Mouse (Mus musculus) heart, embryonic 12.5 days (tissue): ENCODE measurements around the gene Sag. TPM values are rescaled to one million over a fixed set of nuclear protein-coding genes. Genes with fewer than 3 reads are reported as not detected.
A peak's percentile ranks its signal among the peaks of the same experiment; 100 is the strongest.

Experiments used
- ATAC-seq: fragments of 200-750 bp; cut with Nextera tagmentation; 2 replicates; pipeline ENCODE4 v1.8.0; 2017; ENCODE audit warnings: moderate TSS enrichment, moderate library complexity; ENCODE audit not compliant: insufficient number of reproducible peaks, low FRiP score
- H3K27ac ChIP-seq: fragments of 300-500 bp; sonication (generic); 2 replicates; pipeline ENCODE4 v1.5.1; 2016; ENCODE audit warnings: mild to moderate bottlenecking, moderate library complexity; ENCODE audit not compliant: poor library complexity, severe bottlenecking
- H3K27me3 ChIP-seq: fragments of 300-500 bp; sonication (generic); replicated peaks from 2 replicates; pipeline ENCODE4 v1.6.1; 2016; ENCODE audit warnings: mild to moderate bottlenecking, moderate library complexity
- H3K36me3 ChIP-seq: fragments of 300-500 bp; sonication (generic); 2 replicates; pipeline ENCODE4 v1.6.1; 2016; ENCODE audit warnings: mild to moderate bottlenecking, moderate library complexity
- H3K4me1 ChIP-seq: fragments of 300-500 bp; sonication (generic); replicated peaks from 2 replicates; pipeline ENCODE4 v1.6.1; 2016; ENCODE audit warnings: mild to moderate bottlenecking
- H3K4me2 ChIP-seq: fragments of 300-500 bp; sonication (generic); 2 replicates; pipeline ENCODE4 v1.6.1; 2016; ENCODE audit warnings: mild to moderate bottlenecking, moderate library complexity
- H3K4me3 ChIP-seq: fragments of 300-500 bp; sonication (generic); 2 replicates; pipeline ENCODE4 v1.5.1; 2016; ENCODE audit warnings: mild to moderate bottlenecking
- H3K9ac ChIP-seq: fragments of 300-500 bp; sonication (generic); 2 replicates; pipeline ENCODE4 v1.6.1; 2016; ENCODE audit warnings: mild to moderate bottlenecking, moderate library complexity
- H3K9me3 ChIP-seq: fragments of 300-500 bp; sonication (generic); replicated peaks from 2 replicates; pipeline ENCODE4 v1.6.1; 2016; ENCODE audit warnings: mild to moderate bottlenecking, moderate library complexity
- WGBS: fragments of 180-500 bp; shearing (Covaris S2); methylation state at CpG from one replicate; pipeline ENCODE4 v1.1.7; 2016; 5-methylcytosine and 5-hydroxymethylcytosine counted together
- polyA plus RNA-seq: library from polyadenylated mRNA; unstranded; fragments of >200 nt; fragmentation: Nextera tagmentation; extraction: Ambion mirVana; gene quantifications from 2 replicates; pipeline ENCODE4 v1.2.1, GENCODE M21; 2016

Sag gene
- polyA plus RNA-seq = 0.70 and 1.2 TPM in 2 replicates

DNA sequence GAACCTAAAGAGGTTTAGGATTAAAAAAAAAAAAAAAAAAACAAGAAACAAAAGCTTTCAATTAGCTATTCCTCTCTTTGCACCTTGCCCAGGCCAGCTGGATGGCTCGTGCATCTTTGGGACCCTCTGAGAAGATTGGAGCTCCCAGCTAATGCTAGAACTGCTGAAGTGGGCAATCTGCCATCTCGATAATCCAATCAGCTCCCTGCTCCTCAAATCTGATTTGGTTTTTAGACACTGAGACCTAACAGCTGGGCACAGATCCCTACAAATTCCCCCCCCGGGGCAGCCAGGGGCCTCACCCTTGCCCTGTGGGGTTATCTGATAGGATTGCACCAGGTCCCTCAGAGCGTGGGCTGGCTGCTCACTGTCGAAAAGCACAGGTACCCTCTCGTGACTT lies at the start of gene Sag:
Gene Sag, plus strand, starts transcription at position 105 of the 400 bp plus-strand sequence.
- Histone ChIP-seq H3K4me2 (no peak within 1 kb of the TSS), H3K9me3 (no peaks in the 10 kb centered on the region), H3K27me3 (no peaks in the 10 kb centered on the region), H3K9ac (no peak within 1 kb of the TSS), H3K36me3 (no peaks in the 10 kb centered on the region), H3K4me3 (no peak within 1 kb of the TSS), H3K27ac (no peak within 1 kb of the TSS), H3K4me1 (no peaks in the 10 kb centered on the region)
- 60% methylated on average over 6 of the region's 6 CpGs for WGBS
- no peak for ATAC-seq

DNA sequence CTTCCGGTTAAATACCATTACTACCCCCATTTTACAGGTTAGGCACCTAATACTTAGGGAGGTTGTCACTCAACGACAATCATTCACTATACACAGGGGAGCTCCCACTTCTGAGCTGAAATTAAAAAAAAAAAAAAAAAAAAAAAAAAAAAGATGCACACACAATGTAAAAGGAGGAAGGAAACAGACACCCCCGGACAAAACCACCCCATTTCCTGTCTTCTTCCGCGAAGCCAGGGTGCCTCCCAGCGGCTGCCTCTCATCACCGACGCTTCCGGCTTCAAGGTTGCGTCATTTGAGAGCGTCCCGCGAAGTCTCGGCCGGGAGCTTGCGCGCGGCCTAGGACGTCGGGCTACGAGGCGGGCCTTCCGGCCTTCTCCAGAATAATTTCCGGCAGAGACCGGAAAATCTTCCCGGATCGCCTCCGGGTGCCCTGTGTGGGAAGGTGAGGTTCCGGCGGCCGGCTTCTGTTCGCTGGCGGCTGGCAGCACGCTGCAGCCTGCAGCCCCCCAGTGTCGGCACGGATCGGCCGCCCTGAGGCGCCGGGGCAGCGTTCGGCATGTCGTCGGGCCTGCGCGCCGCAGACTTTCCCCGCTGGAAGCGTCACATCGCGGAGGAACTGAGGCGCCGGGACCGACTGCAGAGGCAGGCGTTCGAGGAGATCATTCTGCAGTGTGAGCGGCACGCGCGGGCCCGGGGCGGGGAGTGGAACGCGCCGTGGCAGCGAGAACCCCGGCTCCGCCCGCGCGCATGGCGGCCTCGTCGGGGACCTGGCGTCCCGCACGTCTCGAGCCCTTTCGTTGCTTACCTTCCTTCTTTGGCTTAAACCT lies 47.6 kb upstream of the Sag start, which contains the start of gene Atg16l1:
Gene Atg16l1, plus strand, starts transcription at position 230 of the 830 bp plus-strand sequence.
- peak; percentile 99 for ATAC-seq
- H3K9ac ChIP-seq = peak within 1 kb of the TSS; percentile 92
- peaks cover 9% of the 10 kb centered on the region for H3K4me1 ChIP-seq
- peak within 1 kb of the TSS; percentile 88 for H3K4me3 ChIP-seq
- H3K27ac ChIP-seq = peak within 1 kb of the TSS; percentile 87
- no peaks in the 10 kb centered on the region for H3K9me3 ChIP-seq
- peak within 1 kb of the TSS; percentile 81 for H3K4me2 ChIP-seq
- peaks cover 16% of the 10 kb centered on the region for H3K36me3 ChIP-seq
- WGBS = under 1% methylated on average over 79 of the region's 79 CpGs
- H3K27me3 ChIP-seq = 0 out of 2 replicates have a peak, but pooled peaks cover 11% of the 10 kb centered on the region

DNA sequence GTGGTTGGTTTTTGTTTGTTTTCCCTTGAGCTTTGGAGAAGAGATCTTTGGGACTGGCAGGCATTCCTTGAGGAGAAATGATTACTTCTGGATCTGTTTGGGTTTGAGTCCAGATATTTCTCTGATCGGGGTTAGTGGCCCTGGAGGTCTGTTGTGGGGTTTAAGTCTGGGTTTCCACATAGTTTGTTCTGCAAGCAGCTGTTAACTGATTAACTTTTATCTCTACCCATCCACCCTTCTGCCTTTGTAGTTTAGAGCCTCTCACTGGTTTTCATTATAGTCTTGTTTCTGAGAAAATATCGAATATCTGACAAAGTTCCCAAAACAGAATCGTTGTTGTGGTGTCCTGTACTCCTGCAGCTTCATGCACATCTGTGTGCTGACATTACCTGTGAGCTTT lies 39.7 kb upstream of the Sag start:
- H3K27me3 ChIP-seq = no peaks in the 10 kb centered on the region
- no peak overlapping the region for H3K27ac ChIP-seq
- no peak overlapping the region for H3K4me3 ChIP-seq
- no peak overlapping the region for H3K9ac ChIP-seq
- H3K4me2 ChIP-seq = no peak overlapping the region
- H3K36me3 ChIP-seq = peaks cover 80% of the 10 kb centered on the region
- H3K4me1 ChIP-seq = no peaks in the 10 kb centered on the region
- 80% methylated on average over 3 of the region's 3 CpGs for WGBS
- no peak for ATAC-seq
- no peaks in the 10 kb centered on the region for H3K9me3 ChIP-seq

DNA sequence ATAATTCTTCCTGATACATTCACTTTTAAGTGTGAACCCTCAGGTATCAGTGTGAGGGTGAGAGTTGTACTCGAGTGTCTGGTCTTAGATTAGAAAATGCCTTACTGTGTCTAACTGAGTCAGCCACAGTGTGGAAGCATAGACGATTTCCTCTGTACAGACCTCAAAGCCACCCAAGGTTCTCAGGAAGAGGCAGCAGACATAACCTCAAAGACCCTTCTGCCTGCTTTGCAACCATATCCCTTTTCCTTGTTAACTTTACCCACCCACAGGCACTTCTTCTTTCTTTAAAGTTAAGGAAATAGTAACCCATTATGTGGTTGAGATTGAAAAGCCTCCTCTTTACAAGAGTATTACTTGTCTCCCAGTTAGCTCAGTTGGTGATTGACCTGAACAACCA lies 37.7 kb upstream of the Sag start:
- Histone ChIP-seq H3K9me3 (no peaks in the 10 kb centered on the region), H3K36me3 (peaks cover 86% of the 10 kb centered on the region), H3K4me2 (no peak overlapping the region), H3K4me1 (no peaks in the 10 kb centered on the region), H3K9ac (no peak overlapping the region), H3K27me3 (no peaks in the 10 kb centered on the region), H3K27ac (no peak overlapping the region), H3K4me3 (no peak overlapping the region)
- WGBS = 91% methylated on average over 2 of the region's 2 CpGs
- no peak for ATAC-seq

DNA sequence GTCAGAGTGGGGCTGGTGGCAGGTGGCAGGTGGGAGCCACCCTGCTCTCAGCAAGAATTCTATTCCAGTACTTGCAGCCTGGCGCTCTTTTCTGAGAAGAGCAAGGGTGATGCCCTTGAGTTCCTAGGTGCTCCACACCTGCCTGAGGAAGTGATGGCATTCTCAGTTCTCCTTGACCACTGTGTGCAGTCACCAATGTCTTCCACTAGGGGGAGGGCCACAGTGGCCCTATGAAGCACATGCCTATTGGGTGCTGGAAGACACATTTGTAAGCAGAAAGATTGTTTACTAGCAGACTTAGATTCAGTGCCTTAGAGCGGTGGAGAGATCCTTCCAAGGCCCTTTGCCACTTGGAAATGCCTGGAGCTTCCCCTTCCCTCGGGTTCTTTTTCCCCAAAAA lies 37.2 kb upstream of the Sag start:
- H3K27ac ChIP-seq = no peak overlapping the region
- no peaks in the 10 kb centered on the region for H3K27me3 ChIP-seq
- H3K9ac ChIP-seq = no peak overlapping the region
- H3K4me1 ChIP-seq = no peaks in the 10 kb centered on the region
- H3K4me3 ChIP-seq = no peak overlapping the region
- WGBS = 94% methylated on average over 3 of the region's 3 CpGs
- peaks cover 88% of the 10 kb centered on the region for H3K36me3 ChIP-seq
- ATAC-seq = no peak
- no peaks in the 10 kb centered on the region for H3K9me3 ChIP-seq
- no peak overlapping the region for H3K4me2 ChIP-seq

DNA sequence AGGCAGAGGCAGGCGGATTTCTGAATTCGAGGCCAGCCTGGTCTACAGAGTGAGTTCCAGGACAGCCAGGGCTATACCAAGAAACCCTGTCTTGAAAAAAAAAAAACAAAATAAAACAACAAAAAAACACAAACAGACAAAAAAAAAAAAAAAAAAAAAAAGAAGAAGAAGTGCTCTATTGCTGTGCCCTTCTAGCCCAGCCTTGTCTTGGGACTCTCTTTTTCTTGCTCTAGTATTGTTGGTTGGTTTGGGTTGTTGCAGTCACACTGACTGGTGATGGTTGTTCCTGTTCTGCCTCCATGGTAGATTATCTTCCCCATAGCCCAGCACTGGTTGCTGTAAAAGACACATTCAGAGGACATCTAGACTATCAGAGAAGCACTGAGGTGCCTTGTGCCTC lies 34.2 kb upstream of the Sag start:
- 100% methylated on average over 2 of the region's 2 CpGs for WGBS
- H3K36me3 ChIP-seq = peaks cover 90% of the 10 kb centered on the region
- no peaks in the 10 kb centered on the region for H3K9me3 ChIP-seq
- no peak overlapping the region for H3K27ac ChIP-seq
- no peak for ATAC-seq
- H3K4me3 ChIP-seq = no peak overlapping the region
- H3K4me2 ChIP-seq = no peak overlapping the region
- no peak overlapping the region for H3K9ac ChIP-seq
- no peaks in the 10 kb centered on the region for H3K27me3 ChIP-seq
- no peaks in the 10 kb centered on the region for H3K4me1 ChIP-seq

DNA sequence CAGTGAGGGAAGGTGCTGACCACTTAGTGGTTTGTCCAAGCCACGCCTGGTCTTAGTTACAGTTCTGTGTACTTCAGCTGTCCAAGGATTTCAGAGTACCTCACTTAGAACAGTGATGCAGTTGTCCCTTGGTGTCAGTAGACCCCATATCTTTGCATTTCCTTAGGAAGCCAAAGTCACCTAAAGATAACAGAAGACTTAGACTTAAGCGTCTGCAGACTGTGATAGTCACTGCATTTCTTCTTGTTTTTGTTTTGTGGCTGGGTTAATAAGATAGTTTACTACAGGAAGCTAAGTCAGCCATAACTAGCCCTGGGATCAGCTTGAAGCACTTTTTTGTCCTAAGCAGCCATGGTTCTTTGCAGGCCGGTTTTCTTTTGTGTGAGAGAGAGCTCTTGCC lies 33.0 kb upstream of the Sag start:
- no peak overlapping the region for H3K4me3 ChIP-seq
- H3K9ac ChIP-seq = no peak overlapping the region
- no peak for ATAC-seq
- WGBS = 69% methylated on average over 3 of the region's 3 CpGs
- no peaks in the 10 kb centered on the region for H3K4me1 ChIP-seq
- peaks cover 90% of the 10 kb centered on the region for H3K36me3 ChIP-seq
- H3K27ac ChIP-seq = no peak overlapping the region
- no peaks in the 10 kb centered on the region for H3K9me3 ChIP-seq
- H3K4me2 ChIP-seq = no peak overlapping the region
- no peaks in the 10 kb centered on the region for H3K27me3 ChIP-seq

DNA sequence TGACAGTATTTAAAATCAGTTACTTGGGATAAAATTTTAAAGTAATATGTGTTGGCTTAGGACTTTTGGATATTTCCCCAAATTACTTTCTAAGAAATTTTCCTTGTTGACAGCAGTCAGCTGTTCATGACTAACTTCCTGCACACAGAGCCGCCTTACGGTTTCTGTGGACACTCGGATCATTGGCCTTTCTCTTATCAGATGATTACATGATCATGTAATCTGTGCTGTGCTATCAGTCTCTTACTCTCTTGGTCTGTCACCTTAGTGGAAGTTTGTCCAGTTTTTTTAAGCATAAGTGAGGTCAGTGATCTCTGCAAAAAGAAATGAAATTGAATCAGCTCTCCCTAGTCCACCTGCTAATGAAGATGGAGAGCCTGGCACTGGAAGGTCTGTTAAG lies 31.8 kb upstream of the Sag start:
- no peak overlapping the region for H3K4me3 ChIP-seq
- no peak overlapping the region for H3K4me2 ChIP-seq
- no peaks in the 10 kb centered on the region for H3K9me3 ChIP-seq
- no peak for ATAC-seq
- WGBS = 85% methylated on average over 3 of the region's 3 CpGs
- H3K9ac ChIP-seq = no peak overlapping the region
- no peak overlapping the region for H3K27ac ChIP-seq
- no peaks in the 10 kb centered on the region for H3K4me1 ChIP-seq
- peaks cover 90% of the 10 kb centered on the region for H3K36me3 ChIP-seq
- no peaks in the 10 kb centered on the region for H3K27me3 ChIP-seq

DNA sequence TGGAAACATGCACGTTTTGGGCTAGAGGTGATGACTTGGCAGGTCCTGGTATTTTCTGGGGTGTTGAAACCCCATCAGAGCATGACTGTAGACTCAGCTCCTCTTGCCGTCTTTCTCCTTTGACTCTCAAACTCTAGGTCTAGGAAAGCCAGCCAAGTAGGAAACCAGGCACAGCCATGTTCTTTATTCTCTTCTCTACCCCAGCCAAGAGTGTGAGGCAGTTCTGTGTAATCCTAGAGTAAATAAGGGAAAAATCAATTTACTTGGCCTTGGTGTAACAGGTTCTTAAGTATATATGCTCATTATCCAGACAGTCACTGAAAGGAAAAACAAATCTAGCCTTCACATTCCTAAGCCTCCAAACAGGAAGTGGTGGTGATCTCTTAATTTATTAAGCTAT lies 30.1 kb upstream of the Sag start:
- H3K4me2 ChIP-seq = no peak overlapping the region
- H3K4me3 ChIP-seq = no peak overlapping the region
- H3K4me1 ChIP-seq = no peaks in the 10 kb centered on the region
- no peak for ATAC-seq
- 86% methylated on average over 2 of the region's 2 CpGs for WGBS
- peaks cover 90% of the 10 kb centered on the region for H3K36me3 ChIP-seq
- H3K27ac ChIP-seq = no peak overlapping the region
- H3K9me3 ChIP-seq = no peaks in the 10 kb centered on the region
- H3K9ac ChIP-seq = no peak overlapping the region
- H3K27me3 ChIP-seq = no peaks in the 10 kb centered on the region

DNA sequence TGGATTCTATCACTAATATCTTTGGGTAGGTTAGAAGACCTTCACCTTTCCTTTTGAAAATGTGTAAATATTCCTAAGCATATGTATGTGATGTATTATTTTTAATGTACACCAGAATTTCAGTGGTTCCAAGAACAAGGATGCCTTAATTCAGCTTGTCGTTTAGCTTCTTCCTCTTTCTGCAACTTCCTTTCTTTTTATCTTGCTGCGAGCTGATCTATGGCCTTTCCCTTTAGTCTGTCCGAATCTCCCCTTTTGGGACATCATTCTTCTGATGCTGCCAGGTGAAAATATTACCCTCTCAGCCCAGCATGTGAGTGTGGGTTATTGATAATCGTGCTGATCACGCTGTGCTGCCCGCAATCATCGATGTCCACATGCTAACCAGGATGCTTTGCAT lies 28.6 kb upstream of the Sag start:
- 91% methylated on average over 7 of the region's 7 CpGs for WGBS
- H3K9ac ChIP-seq = no peak overlapping the region
- no peak overlapping the region for H3K4me3 ChIP-seq
- H3K36me3 ChIP-seq = peaks cover 95% of the 10 kb centered on the region
- no peak for ATAC-seq
- no peaks in the 10 kb centered on the region for H3K27me3 ChIP-seq
- no peaks in the 10 kb centered on the region for H3K4me1 ChIP-seq
- no peak overlapping the region for H3K4me2 ChIP-seq
- no peak overlapping the region for H3K27ac ChIP-seq
- no peaks in the 10 kb centered on the region for H3K9me3 ChIP-seq

DNA sequence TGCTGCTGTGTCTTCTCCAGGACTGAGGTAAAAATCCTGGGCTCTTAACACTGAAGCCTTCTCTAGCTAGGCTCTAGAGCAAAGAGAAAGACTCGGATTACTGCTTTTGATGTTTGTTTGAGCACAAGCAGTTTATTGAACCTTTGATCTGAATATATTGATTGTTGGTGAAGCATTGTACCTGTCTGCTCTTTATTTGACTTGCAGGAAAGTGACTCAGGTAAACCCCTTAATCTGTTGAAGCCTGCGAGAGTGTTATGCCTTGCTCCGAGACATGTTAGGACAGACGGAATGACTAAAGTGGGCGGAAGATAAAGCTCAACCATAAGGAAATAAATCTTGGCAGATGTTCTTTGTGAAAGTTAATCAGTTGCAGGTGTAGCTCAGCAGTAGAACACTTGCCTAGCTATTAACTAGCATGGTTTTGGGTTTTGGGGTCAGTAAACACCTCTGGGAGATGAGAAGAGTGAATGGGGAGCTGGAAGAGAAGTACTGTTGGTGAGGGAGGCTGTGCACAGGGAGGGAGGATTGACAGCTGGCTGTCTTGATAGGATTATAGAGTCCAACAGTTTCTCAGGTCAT lies 24.2 kb upstream of the Sag start:
- no peak overlapping the region for H3K4me3 ChIP-seq
- H3K27me3 ChIP-seq = no peaks in the 10 kb centered on the region
- H3K9ac ChIP-seq = no peak overlapping the region
- no peaks in the 10 kb centered on the region for H3K9me3 ChIP-seq
- H3K4me1 ChIP-seq = no peaks in the 10 kb centered on the region
- 86% methylated on average over 5 of the region's 5 CpGs for WGBS
- no peak overlapping the region for H3K27ac ChIP-seq
- ATAC-seq = no peak
- no peak overlapping the region for H3K4me2 ChIP-seq
- H3K36me3 ChIP-seq = peaks cover 93% of the 10 kb centered on the region
